Mouse (Mus musculus) hematopoietic stem cell, adult 5-6 weeks (primary cell): ENCODE measurements around the gene Gbf1. TPM values are rescaled to one million over a fixed set of nuclear protein-coding genes. Genes with fewer than 3 reads are reported as not detected.

Experiments
- ATAC-seq, 2 experiments: fragments of 125-278 bp in 1 of 2; replicated peaks in 1 of 2; 2 replicates each; pipeline ENCODE4 v1.8.0; 2016 to 2017; ENCODE audit warnings: inconsistent platforms in 2 of 2, mild to moderate bottlenecking in 2 of 2, moderate number of reproducible peaks in 2 of 2, low read depth in 1 of 2, moderate TSS enrichment in 1 of 2; ENCODE audit not compliant: low FRiP score in 2 of 2, poor library complexity in 2 of 2, severe bottlenecking in 2 of 2, insufficient read depth in 1 of 2, low TSS enrichment in 1 of 2
- total RNA-seq: library from RNA; stranded (forward); fragments of 172-1452, 232-1000 nt; gene quantifications from 2 replicates; pipeline ENCODE4 v1.2.3, GENCODE M21; 2017

Gbf1 gene
- total RNA-seq, 1 experiment from 2014 or later, result 37.7 TPM

GRCm38 (mm10) chr19:46328081-46329030, 176.0 kb downstream of the Gbf1 start, which contains the start of gene Fbxl15:
Gene Fbxl15 (plus strand): TSS chr19:46328184.
- ATAC-seq, result peak; percentile 76 to 79

DNA sequence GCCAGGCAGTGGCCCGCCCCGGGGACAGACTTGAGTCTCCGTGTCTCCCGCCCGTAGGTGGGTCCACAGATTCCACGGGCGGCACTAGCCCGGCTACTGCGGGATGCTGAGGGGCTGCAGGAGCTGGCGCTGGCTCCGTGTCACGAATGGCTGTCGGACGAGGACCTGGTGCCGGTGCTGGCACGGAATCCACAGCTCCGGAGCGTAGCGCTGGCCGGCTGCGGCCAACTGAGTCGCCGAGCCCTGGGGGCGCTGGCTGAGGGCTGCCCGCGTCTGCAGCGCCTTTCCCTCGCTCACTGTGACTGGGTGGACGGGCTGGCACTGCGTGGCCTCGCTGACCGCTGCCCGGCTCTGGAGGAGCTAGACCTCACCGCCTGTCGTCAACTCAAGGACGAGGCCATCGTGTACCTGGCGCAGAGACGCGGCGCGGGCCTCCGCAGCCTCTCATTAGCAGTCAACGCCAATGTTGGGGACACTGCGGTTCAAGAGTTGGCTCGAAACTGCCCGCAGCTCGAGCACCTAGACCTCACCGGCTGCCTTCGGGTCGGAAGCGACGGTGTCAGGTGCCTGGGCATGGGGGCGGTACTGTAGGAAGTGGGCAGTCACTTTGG, 176.8 kb downstream of the Gbf1 start:
- no peak for ATAC-seq

- peak; percentile 57 to 70 for ATAC-seq
Observed at GRCm38 (mm10) chr19:46329951-46330350, 177.6 kb downstream of the Gbf1 start.

GRCm38 (mm10) chr19:46330696-46331095, 178.4 kb downstream of the Gbf1 start:
- ATAC-seq, result no peak

DNA sequence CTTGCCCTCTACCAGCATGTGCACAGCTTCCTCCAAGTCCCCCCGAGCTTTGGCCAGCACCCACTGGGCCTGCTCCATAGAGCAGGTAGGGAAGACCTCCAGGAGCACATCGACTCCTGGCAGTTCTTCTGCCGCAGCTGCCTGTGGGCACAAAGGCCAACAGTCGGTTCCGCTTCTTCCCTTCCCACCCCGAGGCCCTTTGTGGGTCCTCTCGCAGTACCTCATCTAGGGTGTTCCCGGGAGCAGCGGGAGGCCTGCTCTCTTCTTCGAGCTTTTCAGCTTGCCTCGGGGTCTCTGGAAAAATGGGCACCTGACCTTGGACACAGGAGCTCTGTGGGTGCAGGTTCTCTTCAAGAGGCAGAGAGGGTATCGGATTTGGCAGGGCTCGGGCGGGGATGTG, 179.0 kb downstream of the Gbf1 start:
- ATAC-seq, result no peak

DNA sequence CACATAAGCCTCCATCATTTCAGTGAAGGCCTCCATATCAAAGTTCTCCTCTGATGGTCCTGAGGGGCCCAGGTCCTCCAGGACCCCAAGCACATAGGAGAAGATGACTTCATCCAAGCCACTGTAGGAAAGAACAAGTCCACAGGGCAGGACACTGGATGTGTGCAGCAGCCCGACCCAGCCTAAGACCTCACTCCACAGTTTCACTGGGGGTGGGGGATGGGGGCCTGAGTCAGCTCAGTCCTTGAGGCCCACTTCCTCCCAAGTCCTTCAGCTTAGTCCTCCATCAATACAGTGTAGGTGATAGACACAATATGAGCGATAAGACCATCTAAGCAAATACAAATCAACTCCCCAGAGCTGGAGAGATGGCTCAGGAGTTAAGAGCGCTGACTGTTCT, 179.6 kb downstream of the Gbf1 start:
- no peak for ATAC-seq

DNA sequence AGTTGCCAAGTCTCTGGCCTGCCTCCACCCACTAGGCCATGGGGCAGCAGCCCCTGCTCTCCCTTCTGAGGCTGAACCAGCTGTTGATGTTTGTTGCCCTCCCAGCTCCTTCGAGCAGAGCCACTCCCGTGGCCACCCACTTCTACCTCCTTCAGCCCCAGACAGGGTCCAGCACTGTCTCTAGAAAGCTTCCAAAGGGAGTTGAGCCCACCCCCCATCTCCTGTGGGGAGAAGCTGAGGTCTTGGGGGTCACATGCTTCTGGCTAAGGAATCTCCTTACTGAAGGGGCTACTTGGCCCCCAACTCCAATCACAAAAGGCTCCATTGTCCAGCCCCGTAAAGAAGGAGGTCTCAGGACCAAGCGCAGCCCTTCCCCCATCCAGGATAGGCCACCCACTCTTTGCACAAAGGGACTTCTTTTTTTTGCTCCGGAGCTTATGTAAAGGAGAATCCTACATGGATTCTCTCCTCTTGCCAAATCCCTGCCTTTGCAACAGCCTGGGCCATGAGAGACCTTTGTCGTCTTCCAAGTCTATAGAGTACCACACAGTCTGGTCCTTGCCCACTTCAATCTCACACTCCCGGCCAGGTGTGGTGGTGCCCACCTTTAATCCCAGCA, 180.5 kb downstream of the Gbf1 start:
- ATAC-seq, result no peak

DNA sequence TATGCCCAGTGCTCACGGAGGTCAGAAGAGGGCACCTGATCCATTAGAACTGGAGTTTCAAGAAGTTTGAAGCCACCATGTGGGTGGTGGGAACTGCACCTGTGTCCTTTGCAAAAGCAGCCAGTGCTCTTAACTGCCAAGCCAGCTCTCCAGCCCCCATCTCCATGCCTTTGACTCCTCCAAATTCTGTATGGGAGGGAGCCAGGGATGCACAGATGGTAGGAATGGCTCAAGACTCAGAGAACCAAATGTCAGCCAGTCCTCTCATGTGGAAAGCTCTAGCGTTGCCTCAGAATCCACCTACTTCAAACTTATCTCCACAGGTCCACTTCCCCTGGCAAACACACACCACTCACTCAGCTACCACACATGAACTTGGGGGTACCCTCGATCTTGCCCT, 181.6 kb downstream of the Gbf1 start:
- ATAC-seq, result no peak

Other genes starting within 250 kb of the Gbf1 start
- gene Armh3, start 154.0 kb upstream of the Gbf1 start, total RNA-seq, result 10.6 and 11.9 TPM in 2 replicates
- gene Hps6, start 149.0 kb upstream of the Gbf1 start, total RNA-seq, result 4.1 and 4.6 TPM in 2 replicates
- gene Pprc1, start 107.6 kb upstream of the Gbf1 start, total RNA-seq, result 21.3 and 24.6 TPM in 2 replicates
- gene Ldb1, start 107.3 kb upstream of the Gbf1 start, total RNA-seq, result 184 and 203 TPM in 2 replicates
- gene Nolc1, start 76.6 kb upstream of the Gbf1 start, total RNA-seq, result 105 and 177 TPM in 2 replicates
- gene Elovl3, start 20.6 kb upstream of the Gbf1 start, total RNA-seq, result 0.38 and 1.4 TPM in 2 replicates
- gene Pitx3, start 4.2 kb upstream of the Gbf1 start, total RNA-seq, result not detected in 2 replicates
- 9.6 and 11.8 TPM in 2 replicates for gene Nfkb2, start 151.8 kb downstream of the Gbf1 start, total RNA-seq
- 1.3 and 2.4 TPM in 2 replicates for gene Psd, start 174.6 kb downstream of the Gbf1 start, total RNA-seq
- 0.81 and 3.5 TPM in 2 replicates for gene Fbxl15, start 175.7 kb downstream of the Gbf1 start, total RNA-seq
- 112 and 129 TPM in 2 replicates for gene Cuedc2, start 186.2 kb downstream of the Gbf1 start, total RNA-seq
- 5.9 and 8.6 TPM in 2 replicates for gene Mfsd13a, start 188.6 kb downstream of the Gbf1 start, total RNA-seq
- gene 2310034G01Rik, start 197.8 kb downstream of the Gbf1 start, total RNA-seq, result 1.3 and 3.0 TPM in 2 replicates
- 73.4 and 97.6 TPM in 2 replicates for gene Actr1a, start 243.2 kb downstream of the Gbf1 start, total RNA-seq
- 11.8 and 13.0 TPM in 2 replicates for gene Sufu, start 244.4 kb downstream of the Gbf1 start, total RNA-seq